Mouse (Mus musculus) mature B cell (primary cell): Measurements from ENCODE around the gene Pqlc3.

ENCODE experiments used
- in situ Hi-C: fragments of 300-500 bp; cut with MboI; formaldehyde crosslinking; loops from 2 replicates; pipeline ENCODE4 v1.14.3; 2019

Gene Pqlc3

GRCm38 (mm10) chr12:17009466-17009865, 9.3 kb upstream of the Pqlc3 start:
- in situ Hi-C loops, result loop anchor here (25.0 kb wide), 1 partner anchor 253 kb away; the partner anchor contains the start of gene Pdia6

- in situ Hi-C loops, result loop anchor here (25.0 kb wide), 1 partner anchor 261 kb away; the partner anchor contains the start of gene Pdia6
These were observed 1.0 kb upstream of the Pqlc3 start for GRCm38 (mm10) chr12:17001211-17001610.

DNA sequence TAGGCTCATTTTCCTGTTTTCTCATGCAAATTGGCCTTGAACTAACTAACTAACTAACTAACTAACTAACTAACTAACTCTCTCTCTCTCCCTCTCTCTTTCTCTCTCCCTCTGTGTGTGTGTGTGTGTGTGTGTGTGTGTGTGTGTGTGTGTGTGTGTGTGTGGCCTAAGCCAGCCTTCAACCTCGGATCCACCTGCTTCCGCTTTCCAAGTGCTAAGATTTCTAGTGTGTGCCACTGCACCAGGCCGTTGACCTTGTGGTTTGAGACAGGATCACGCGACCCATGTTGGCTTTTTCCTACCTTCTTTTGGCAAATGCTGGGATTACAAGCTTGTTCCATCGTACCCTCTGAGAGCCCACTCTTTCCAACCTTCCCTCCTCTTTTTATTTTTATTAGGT, 420 bp upstream of the Pqlc3 start:
- in situ Hi-C loops, result loop anchor here (25.0 kb wide), 1 partner anchor 262 kb away; the partner anchor contains the start of gene Pdia6

DNA sequence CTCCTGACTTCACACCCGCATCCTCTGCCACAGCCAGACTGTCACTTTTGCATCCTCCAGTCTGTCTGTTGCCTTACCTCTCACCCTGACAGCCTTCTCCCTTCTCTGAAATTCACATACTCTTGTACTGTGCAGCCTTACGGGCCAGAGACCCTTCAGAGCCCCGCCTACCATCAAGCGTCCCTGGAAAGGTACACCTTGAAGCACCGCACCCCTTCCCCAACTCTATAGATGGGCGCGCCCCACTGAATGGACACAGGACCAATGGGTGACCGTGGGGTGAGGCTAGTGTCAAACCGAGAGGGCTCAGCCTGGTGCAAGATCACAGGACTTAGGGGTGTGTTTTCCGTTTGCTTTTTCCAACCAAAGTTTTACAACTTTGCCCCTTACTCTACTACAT, 1.1 kb downstream of the Pqlc3 start:
- in situ Hi-C loops, result no loop called here

- in situ Hi-C loops, result no loop called here
These were observed 3.2 kb downstream of the Pqlc3 start for GRCm38 (mm10) chr12:16996886-16997462.

DNA sequence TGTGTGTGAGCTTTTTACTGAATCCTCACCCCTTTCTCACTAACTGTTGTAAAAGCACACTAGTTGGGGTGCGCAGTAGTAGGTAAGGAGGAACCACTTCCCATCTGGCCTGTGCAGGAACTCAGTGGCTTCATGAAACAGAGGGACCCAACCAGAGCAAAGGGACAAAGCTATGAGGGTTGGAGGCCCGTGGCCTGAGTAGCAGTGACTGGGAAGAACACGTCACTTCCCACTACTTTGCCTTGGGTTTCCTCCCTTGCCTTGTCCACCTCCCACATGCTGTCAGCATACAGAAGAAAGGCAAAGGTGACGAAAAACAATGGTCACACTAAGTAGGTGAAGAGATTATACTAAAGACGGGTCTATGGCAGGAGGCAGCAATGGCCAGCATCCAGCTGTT, 3.9 kb downstream of the Pqlc3 start:
- in situ Hi-C loops, result no loop called here

DNA sequence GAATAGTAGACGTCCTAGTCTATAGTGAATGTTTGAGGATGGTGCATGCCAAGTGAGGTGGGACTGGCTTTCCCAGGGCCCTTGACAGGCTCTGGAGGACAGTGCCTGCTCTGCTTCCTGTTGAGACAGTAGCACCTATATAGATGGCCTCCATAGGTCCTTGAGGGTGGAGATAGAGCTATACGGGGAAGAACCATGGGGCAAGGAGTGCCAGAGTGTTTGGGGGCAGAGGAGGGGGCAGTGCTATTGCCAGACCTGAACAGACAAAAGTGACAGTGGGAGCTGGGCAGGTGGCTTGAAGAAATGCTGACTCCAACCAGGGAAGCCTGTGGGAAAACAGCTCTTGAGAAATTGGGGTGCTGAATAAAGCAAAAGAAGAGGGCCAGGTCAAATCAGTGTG, 5.9 kb downstream of the Pqlc3 start:
- in situ Hi-C loops, result no loop called here

DNA sequence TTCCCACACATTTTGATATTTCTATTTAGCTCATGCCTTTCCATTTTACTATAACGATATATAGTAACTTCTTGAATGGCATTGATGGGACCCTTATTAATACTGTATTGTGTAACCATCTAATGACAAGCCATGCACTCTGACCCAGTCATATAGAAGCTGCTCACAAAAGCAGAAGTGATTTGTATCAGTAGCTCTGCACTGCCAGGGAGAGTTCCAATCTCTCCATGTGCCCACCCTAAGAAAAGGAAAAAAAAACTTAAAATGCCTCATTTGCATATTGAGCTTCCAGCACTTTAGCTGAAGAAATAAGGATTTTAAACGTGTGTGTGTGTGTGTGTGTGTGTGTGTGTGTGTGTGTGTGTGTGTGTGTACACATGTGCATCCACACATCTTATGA, 7.9 kb downstream of the Pqlc3 start:
- in situ Hi-C loops, result no loop called here

DNA sequence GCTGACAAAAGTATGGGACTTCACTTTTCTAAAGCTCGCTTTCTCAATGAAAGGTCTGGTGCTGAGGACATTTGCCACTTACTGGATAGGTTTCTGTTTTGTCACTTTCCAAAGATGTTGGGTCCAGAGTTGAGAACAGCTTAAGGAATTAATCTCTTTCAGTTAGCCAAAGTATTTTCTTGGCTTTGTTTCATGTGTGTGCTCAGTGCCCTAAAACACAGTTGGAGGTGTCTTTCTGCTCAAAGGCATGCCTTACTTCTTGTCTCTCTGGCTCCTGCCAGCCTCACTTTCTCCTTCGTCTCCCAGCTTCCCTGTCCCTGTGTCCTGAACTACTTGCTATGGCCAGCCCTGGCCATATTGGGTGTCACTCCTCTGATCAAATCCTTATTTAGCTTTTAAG, 8.8 kb downstream of the Pqlc3 start:
- in situ Hi-C loops, result no loop called here

- in situ Hi-C loops, result no loop called here
These were observed 14.4 kb downstream of the Pqlc3 start for GRCm38 (mm10) chr12:16985778-16986177.

GRCm38 (mm10) chr12:16977120-16977519, 23.1 kb downstream of the Pqlc3 start:
- in situ Hi-C loops, result no loop called here

DNA sequence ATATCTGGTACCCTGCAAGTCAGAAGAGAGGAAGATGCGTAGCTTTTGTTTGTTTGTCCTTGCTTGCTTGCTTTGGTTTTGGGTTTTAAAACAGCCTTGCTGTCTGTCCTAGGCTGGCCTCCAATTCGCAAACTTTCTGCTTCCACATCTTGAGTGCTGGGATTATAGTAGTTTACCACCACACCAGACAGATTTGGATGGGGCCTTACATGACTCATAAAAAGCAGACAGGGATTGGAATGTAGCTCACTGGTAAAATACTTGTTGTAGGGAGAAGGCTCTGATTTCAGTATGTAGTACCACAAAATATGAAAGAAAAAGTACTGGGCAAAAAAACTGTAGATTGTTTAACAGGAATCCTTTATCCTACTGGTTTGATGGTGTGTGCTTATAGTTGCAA, 33.4 kb downstream of the Pqlc3 start:
- in situ Hi-C loops, result no loop called here

GRCm38 (mm10) chr12:16963354-16963753, 36.9 kb downstream of the Pqlc3 start:
- in situ Hi-C loops, result no loop called here

- in situ Hi-C loops, result no loop called here
These were observed 41.4 kb downstream of the Pqlc3 start for GRCm38 (mm10) chr12:16958851-16959250.

GRCm38 (mm10) chr12:16948239-16948638, 52.0 kb downstream of the Pqlc3 start:
- in situ Hi-C loops, result no loop called here

- in situ Hi-C loops, result no loop called here
These were observed 58.2 kb downstream of the Pqlc3 start for GRCm38 (mm10) chr12:16941976-16942375.
